Mouse (Mus musculus) limb, embryonic 14.5 days (tissue): Measurements from ENCODE around the gene Ptpre. TPM values are rescaled to one million over a fixed set of nuclear protein-coding genes. Genes with fewer than 3 reads are reported as not detected.

Source experiments
- ATAC-seq: fragments of 200-750 bp; cut with Nextera tagmentation; 2 replicates; pipeline ENCODE4 v1.8.0; 2017; ENCODE audit warnings: low read depth, moderate number of reproducible peaks, moderate TSS enrichment; ENCODE audit not compliant: low FRiP score
- DNase-seq: peaks from one replicate; pipeline ENCODE4 v3.0.0-alpha.2; 2015; ENCODE audit warnings: low spot score
- H3K27ac ChIP-seq: fragments of 300-500 bp; sonication (generic); replicated peaks from 2 replicates; pipeline ENCODE4 v1.5.1; 2014; ENCODE audit warnings: low read depth, mild to moderate bottlenecking, low read length, moderate library complexity, mixed read lengths
- H3K27me3 ChIP-seq: fragments of 300-500 bp; sonication (generic); 2 replicates; pipeline ENCODE4 v1.6.1; 2014; ENCODE audit warnings: low read length, mixed read lengths; ENCODE audit not compliant: control insufficient read depth, insufficient read depth
- H3K36me3 ChIP-seq: fragments of 300-500 bp; sonication (generic); 2 replicates; pipeline ENCODE4 v1.6.1; 2014; ENCODE audit warnings: mild to moderate bottlenecking, low read length, moderate library complexity, mixed read lengths; ENCODE audit not compliant: control insufficient read depth, insufficient read depth
- H3K4me1 ChIP-seq: fragments of 300-500 bp; sonication (generic); 2 replicates; pipeline ENCODE4 v1.6.1; 2014; ENCODE audit warnings: antibody characterized with exemption, low read length, mixed read lengths; ENCODE audit not compliant: control insufficient read depth, insufficient read depth
- H3K4me2 ChIP-seq: fragments of 300-500 bp; sonication (generic); replicated peaks from 2 replicates; pipeline ENCODE4 v1.6.1; 2014; ENCODE audit warnings: low read depth, mild to moderate bottlenecking, low read length, moderate library complexity; ENCODE audit not compliant: severe bottlenecking
- H3K4me3 ChIP-seq: fragments of 300-500 bp; sonication (generic); replicated peaks from 2 replicates; pipeline ENCODE4 v1.5.1; 2014; ENCODE audit warnings: low read length
- H3K9ac ChIP-seq: fragments of 300-500 bp; sonication (generic); 2 replicates; pipeline ENCODE4 v1.6.1; 2014; ENCODE audit warnings: mild to moderate bottlenecking, low read depth, low read length, moderate library complexity; ENCODE audit not compliant: severe bottlenecking
- H3K9me3 ChIP-seq: fragments of 300-500 bp; sonication (generic); 2 replicates; pipeline ENCODE4 v1.6.1; 2016; ENCODE audit warnings: low read length; ENCODE audit not compliant: control insufficient read depth
- POLR2A ChIP-seq: fragments of 200-500 bp; IDR thresholded peaks from 2 replicates; pipeline ENCODE4 v1.8.0; 2012; ENCODE audit warnings: inconsistent platforms, mild to moderate bottlenecking, moderate library complexity, borderline replicate concordance; ENCODE audit not compliant: insufficient read depth, insufficient read length; ENCODE audit errors: extremely low read depth
- WGBS: fragments of 180-500 bp; shearing (Covaris S2); extraction: QIAGEN DNeasy Blood & Tissue Kit; methylation state at CpG from one replicate; pipeline ENCODE4 v1.1.7; 2014; 5-methylcytosine and 5-hydroxymethylcytosine counted together
- polyA plus RNA-seq, 2 experiments: library from polyadenylated mRNA; depleted of rRNA in 1 of 2; stranded (reverse) in 1 of 2; unstranded in 1 of 2; fragments of >200 nt; fragmentation: Nextera tagmentation in 1 of 2; extraction: Ambion mirVana in 1 of 2; gene quantifications; 2 replicates each; pipeline versions ENCODE4 v1.2.1 to v1.2.3; 2012 to 2014

Ptpre gene
- polyA plus RNA-seq, 2 experiments: 3.0 to 3.6 TPM

DNA sequence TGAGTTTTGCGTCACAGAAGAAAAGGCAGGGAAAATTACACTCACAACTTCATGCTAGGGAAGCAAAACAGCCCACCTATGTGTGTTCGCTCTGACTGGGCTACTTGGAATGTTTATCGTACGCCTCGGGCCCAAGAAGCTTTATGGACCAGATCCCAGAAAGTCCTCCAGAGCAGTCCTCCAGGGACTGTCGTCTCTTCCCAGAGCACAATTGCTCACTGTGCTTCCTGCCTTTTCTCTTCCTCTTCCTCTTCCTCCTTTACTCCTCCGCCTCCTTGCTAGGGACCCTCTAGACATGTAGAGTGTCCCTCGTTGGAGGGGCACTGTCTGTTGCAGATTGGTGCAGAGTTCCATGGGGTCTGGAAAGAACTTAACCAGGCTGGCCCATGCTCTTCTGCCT lies 111.5 kb downstream of the Ptpre start:
- no peak overlapping the region for H3K4me3 ChIP-seq
- ATAC-seq (no peak), DNase-seq (no peak)
- WGBS: 80% methylated on average over 8 of the region's 8 CpGs
- no peak overlapping the region for H3K9ac ChIP-seq
- 0 out of 2 replicates have a peak, but pooled peaks cover 3% of the 10 kb centered on the region for H3K9me3 ChIP-seq
- no peak overlapping the region for H3K27ac ChIP-seq
- TF ChIP-seq POLR2A: no peak
- no peaks in the 10 kb centered on the region for H3K36me3 ChIP-seq
- H3K4me1 ChIP-seq: 0 out of 2 replicates have a peak, but pooled peaks cover 6% of the 10 kb centered on the region
- no peak overlapping the region for H3K4me2 ChIP-seq
- H3K27me3 ChIP-seq: no peaks in the 10 kb centered on the region

DNA sequence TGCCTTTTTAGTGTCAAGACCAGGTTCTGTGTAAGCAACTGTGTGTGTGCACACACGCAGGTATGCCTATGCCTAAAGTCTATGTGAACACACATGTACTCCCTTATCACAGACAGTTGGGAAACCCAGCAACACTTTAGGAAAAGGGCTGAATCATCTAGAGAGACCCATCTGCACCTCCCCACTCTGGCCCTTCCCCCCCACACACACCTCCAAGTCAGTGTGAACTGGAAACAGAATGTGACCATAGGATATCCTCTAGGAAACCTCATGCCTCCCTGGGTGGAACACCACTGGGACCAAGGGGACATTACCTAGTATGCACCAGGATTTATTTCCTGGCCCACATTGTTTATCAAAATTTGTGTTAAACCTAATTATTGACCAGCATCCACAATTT lies 112.0 kb downstream of the Ptpre start:
- H3K36me3 ChIP-seq: no peaks in the 10 kb centered on the region
- DNase-seq: no peak
- no peak overlapping the region for H3K4me3 ChIP-seq
- WGBS: 88% methylated on average over 1 of the region's 1 CpGs
- H3K27ac ChIP-seq: no peak overlapping the region
- H3K4me1 ChIP-seq: 0 out of 2 replicates have a peak, but pooled peaks cover 6% of the 10 kb centered on the region
- no peak for ATAC-seq
- H3K4me2 ChIP-seq: no peak overlapping the region
- H3K9me3 ChIP-seq: 0 out of 2 replicates have a peak, but pooled peaks cover 3% of the 10 kb centered on the region
- no peak overlapping the region for H3K9ac ChIP-seq
- TF ChIP-seq POLR2A: no peak
- no peaks in the 10 kb centered on the region for H3K27me3 ChIP-seq

DNA sequence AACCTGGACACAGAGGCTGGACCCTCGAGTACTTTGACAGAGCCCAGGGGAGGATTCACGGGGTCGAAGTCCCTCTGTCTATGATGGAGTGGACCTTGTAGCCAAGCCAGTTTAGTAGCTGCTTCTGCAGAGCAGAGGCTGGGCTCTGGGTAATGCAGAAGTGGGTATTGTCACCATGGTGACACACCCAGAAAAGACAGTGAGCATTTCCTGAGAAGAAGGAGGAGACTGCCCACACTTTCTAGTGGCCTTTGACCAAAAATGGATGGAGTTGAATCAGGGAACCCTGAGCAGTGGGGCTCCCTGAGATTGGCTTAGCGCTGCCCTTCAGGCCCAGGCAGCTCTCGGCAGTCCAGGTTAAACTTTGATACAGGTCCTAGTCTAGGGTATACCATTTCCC lies 112.8 kb downstream of the Ptpre start:
- H3K9me3 ChIP-seq: 0 out of 2 replicates have a peak, but pooled peaks cover 3% of the 10 kb centered on the region
- no peak for DNase-seq
- TF ChIP-seq POLR2A: no peak
- H3K27ac ChIP-seq: no peak overlapping the region
- no peak for ATAC-seq
- no peaks in the 10 kb centered on the region for H3K36me3 ChIP-seq
- H3K9ac ChIP-seq: no peak overlapping the region
- H3K4me3 ChIP-seq: no peak overlapping the region
- H3K27me3 ChIP-seq: no peaks in the 10 kb centered on the region
- 84% methylated on average over 5 of the region's 5 CpGs for WGBS
- H3K4me2 ChIP-seq: no peak overlapping the region
- H3K4me1 ChIP-seq: 0 out of 2 replicates have a peak, but pooled peaks cover 6% of the 10 kb centered on the region

DNA sequence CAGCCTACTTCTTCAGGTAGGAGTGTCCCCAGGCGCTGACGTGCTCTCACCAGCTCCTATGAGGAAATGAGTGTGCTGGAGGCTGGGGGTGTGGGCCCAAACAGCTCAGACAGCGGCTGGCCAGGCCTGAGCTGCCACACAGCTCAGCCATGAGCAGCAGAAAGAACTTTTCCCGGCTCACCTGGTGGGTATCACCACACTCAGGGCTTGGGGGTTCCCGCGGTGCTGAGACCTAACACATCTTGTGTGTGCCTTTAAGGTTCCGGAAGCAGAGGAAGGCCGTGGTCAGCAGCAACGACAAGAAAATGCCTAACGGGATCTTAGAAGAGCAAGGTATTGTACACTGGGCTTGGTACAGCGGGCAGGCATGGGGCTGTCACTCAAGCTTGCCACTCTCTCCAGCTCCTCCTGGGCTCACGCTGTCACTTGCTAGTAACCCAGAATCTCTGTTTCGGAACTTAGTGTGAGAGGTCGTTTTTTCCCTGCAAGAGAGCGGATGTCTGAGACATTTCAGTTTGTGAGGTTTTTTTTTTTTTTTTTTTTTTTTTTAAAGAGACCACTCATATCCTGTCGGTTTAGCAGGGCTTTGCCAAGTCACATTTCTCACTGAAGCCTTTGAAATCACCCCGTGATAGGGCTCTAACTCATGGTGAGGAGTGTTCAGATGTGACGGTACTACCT lies 114.7 kb downstream of the Ptpre start:
- 0 out of 2 replicates have a peak overlapping the region, but pooled peaks have one; percentile 8 for H3K4me3 ChIP-seq
- H3K9ac ChIP-seq: 0 out of 2 replicates have a peak overlapping the region, but pooled peaks have one; percentile 9
- WGBS: 41% methylated on average over 18 of the region's 18 CpGs
- 0 out of 2 replicates have a peak, but pooled peaks cover 6% of the 10 kb centered on the region for H3K4me1 ChIP-seq
- H3K36me3 ChIP-seq: no peaks in the 10 kb centered on the region
- H3K4me2 ChIP-seq: peak overlapping the region; percentile 19
- no peaks in the 10 kb centered on the region for H3K27me3 ChIP-seq
- H3K27ac ChIP-seq: no peak overlapping the region
- DNase-seq (no peak), ATAC-seq (no peak; the same call in 1 of the 2 replicates)
- TF ChIP-seq POLR2A: no peak
- H3K9me3 ChIP-seq: 0 out of 2 replicates have a peak, but pooled peaks cover 3% of the 10 kb centered on the region

DNA sequence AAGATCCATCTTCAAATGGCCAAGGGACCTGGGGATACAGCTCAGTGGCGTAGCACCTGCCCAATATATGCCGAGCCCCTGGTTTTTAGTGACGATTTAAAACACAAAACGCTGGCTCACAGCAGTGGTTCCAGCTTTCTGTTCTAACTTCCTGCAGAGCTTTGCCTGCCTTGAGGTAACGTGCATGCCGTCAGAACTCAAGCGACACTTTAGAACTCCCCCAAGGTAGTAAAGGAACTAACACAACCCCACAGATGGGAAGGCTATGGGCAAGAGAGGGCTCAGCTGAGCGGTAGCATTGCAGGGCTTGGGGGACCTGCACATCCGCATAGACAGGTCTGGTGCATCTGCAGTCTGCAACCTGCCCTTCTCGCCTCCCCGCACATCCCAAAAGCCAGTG lies 115.5 kb downstream of the Ptpre start:
- Histone ChIP-seq H3K4me1 (0 out of 2 replicates have a peak, but pooled peaks cover 6% of the 10 kb centered on the region), H3K36me3 (no peaks in the 10 kb centered on the region), H3K27me3 (no peaks in the 10 kb centered on the region), H3K4me2 (no peak overlapping the region), H3K9me3 (0 out of 2 replicates have a peak, but pooled peaks cover 1% of the 10 kb centered on the region), H3K27ac (no peak overlapping the region), H3K4me3 (no peak overlapping the region), H3K9ac (no peak overlapping the region)
- DNase-seq (no peak), ATAC-seq (no peak)
- no peak for TF ChIP-seq POLR2A
- WGBS: 46% methylated on average over 11 of the region's 11 CpGs
